Comparison of ENCODE assay signal across 18 mouse cellular contexts in the genomic region with DNA sequence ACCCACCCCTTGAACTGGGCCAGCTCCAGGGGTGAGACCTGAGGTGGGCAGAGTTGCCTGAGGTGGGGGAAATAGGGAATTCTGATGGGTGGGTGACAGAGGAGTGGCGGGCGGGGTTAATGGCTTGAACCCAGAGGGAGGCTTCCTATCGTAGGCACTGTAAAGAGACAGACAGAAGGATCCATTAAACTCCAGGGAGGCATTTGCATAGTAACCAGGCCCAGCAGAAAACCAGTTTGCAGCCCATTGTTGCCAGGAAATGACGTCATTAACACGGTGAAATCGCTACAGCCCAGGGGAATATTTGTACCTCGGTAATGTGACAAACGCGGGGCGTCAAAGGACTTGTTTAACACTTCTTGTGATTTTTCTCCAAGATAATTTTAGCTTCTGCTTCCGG. TPM values are rescaled to one million over a fixed set of nuclear protein-coding genes. Genes with fewer than 3 reads are reported as not detected.
DNase-seq lines count a peak whose midpoint lies in the region; ATAC-seq and TF ChIP-seq lines count a peak whose summit lies in the region.
"Had no signal": no experiment of that assay in that cellular context is flagged by ENCODE, and none has a peak within 500 bp of the region (broad histone marks: within the 10 kb centered on the region; RNA-seq: fewer than 3 reads in every experiment).

No protein-coding gene starts in this region.

- no peaks in the 10 kb centered on the region for H3K9me3 ChIP-seq in forebrain, postnatal 0 days (ENCODE audit: low read length)
- H3K9me3 ChIP-seq in forebrain, embryonic 11.5 days (ENCODE audit: control insufficient read depth, low read length), result no peaks in the 10 kb centered on the region
- H3K9me3 ChIP-seq: liver, embryonic 13.5 days; midbrain, embryonic 10.5 days had no signal

- no peak for ATAC-seq in forebrain, postnatal 0 days
- ATAC-seq in forebrain, embryonic 11.5 days (replicated peaks; ENCODE audit: low FRiP score), result no peak
- 0 out of 2 replicates have a peak, but pooled peaks have one; percentile 22 for ATAC-seq in common myeloid progenitor, adult 5-6 weeks (replicated peaks; ENCODE audit: low read depth, poor library complexity, severe bottlenecking)
- ATAC-seq in frontal cortex, adult (ENCODE audit: low TSS enrichment), result no peak
- ATAC-seq: hindbrain, postnatal 0 days had no signal

- TF ChIP-seq CTCF in forebrain, postnatal 0 days (IDR thresholded peaks at IDR 0.05; ENCODE audit: low read depth), result no peak

- H3K4me1 ChIP-seq in forebrain, postnatal 0 days (ENCODE audit: insufficient read depth), result no peaks in the 10 kb centered on the region
- no peaks in the 10 kb centered on the region for H3K4me1 ChIP-seq in forebrain, embryonic 11.5 days (replicated peaks; ENCODE audit: control insufficient read depth, insufficient read depth, low read length)
- H3K4me1 ChIP-seq: liver, embryonic 13.5 days had no signal

- peak; percentile 34 for DNase-seq in forebrain, postnatal 0 days
- DNase-seq in forebrain, embryonic 11.5 days (ENCODE audit: low spot score), result no peak
- peak; percentile 17 for DNase-seq in thymus, postnatal 0 days (ENCODE audit: low spot score)
- DNase-seq in thymus, postnatal 4 days, result no peak
- DNase-seq in cerebellum, postnatal 4 days (ENCODE audit: low spot score in 2 of 2), result no peak
- DNase-seq in cerebellum, adult 8-10 months, result no peak
- DNase-seq: adrenal gland, postnatal 14 days; embryo, embryonic 11 days; left cerebral cortex, postnatal 4 days; liver, embryonic 13.5 days; lung, postnatal 14 days; retina, postnatal 1 day had no signal

- no peak overlapping the region for H3K27ac ChIP-seq in forebrain, postnatal 0 days (ENCODE audit: low read depth, low read length)
- no peak overlapping the region for H3K27ac ChIP-seq in forebrain, embryonic 11.5 days (ENCODE audit: low read depth, low read length)
- H3K27ac ChIP-seq: hindbrain, postnatal 0 days; liver, embryonic 13.5 days; midbrain, embryonic 10.5 days; stomach, postnatal 0 days had no signal

- no peak overlapping the region for H3K4me2 ChIP-seq in forebrain, postnatal 0 days (ENCODE audit: low read depth)
- H3K4me2 ChIP-seq in forebrain, embryonic 11.5 days (ENCODE audit: low read depth, low read length, severe bottlenecking), result no peak overlapping the region
- H3K4me2 ChIP-seq: liver, embryonic 13.5 days had no signal

- H3K27me3 ChIP-seq in forebrain, postnatal 0 days (ENCODE audit: insufficient read depth, low read length), result no peaks in the 10 kb centered on the region
- H3K27me3 ChIP-seq in forebrain, embryonic 11.5 days (ENCODE audit: control insufficient read depth, insufficient read depth, low read length), result no peaks in the 10 kb centered on the region
- H3K27me3 ChIP-seq: liver, embryonic 13.5 days had no signal

- WGBS in forebrain, postnatal 0 days, result 32% methylated on average over 11 of the region's 11 CpGs
- WGBS in forebrain, embryonic 11.5 days, result 63% methylated on average over 11 of the region's 11 CpGs

- H3K36me3 ChIP-seq in forebrain, postnatal 0 days (ENCODE audit: insufficient read depth), result no peaks in the 10 kb centered on the region
- no peaks in the 10 kb centered on the region for H3K36me3 ChIP-seq in forebrain, embryonic 11.5 days (ENCODE audit: control insufficient read depth, insufficient read depth, low read length)
- H3K36me3 ChIP-seq: liver, embryonic 13.5 days had no signal

- no peak overlapping the region for H3K4me3 ChIP-seq in forebrain, postnatal 0 days (ENCODE audit: low read depth, low read length)
- H3K4me3 ChIP-seq in forebrain, embryonic 11.5 days (ENCODE audit: low read depth, low read length), result no peak overlapping the region
- H3K4me3 ChIP-seq: liver, embryonic 13.5 days; midbrain, embryonic 10.5 days; myocyte had no signal

- H3K9ac ChIP-seq in forebrain, postnatal 0 days, result no peak overlapping the region
- H3K9ac ChIP-seq in forebrain, embryonic 11.5 days (ENCODE audit: low read length), result no peak overlapping the region
- H3K9ac ChIP-seq: liver, embryonic 13.5 days had no signal

RNA-seq across cellular contexts. Expression of a gene that starts 27.8 kb away (rescaled TPM):
- total RNA-seq in forebrain, postnatal 0 days (2014; rRNA removed), result 30.5 and 37.4 TPM in 2 replicates
- polyA plus RNA-seq in forebrain, postnatal 0 days (2015; fragmentation: Nextera tagmentation; extraction: Ambion mirVana), result 28.6 and 32.5 TPM in 2 replicates
- 25.9 and 27.7 TPM in 2 replicates for polyA plus RNA-seq in forebrain, embryonic 11.5 days (2014; fragmentation: Nextera tagmentation; extraction: Ambion mirVana)
- polyA plus RNA-seq in thymus, postnatal 0 days (2015; fragmentation: Nextera tagmentation; extraction: Ambion mirVana), result 12.1 and 14.7 TPM in 2 replicates
- 3.3 and 4.4 TPM in 2 replicates for total RNA-seq in common myeloid progenitor, adult 5-6 weeks (2017)

Comparison
In these comparisons a context has a peak if more than half of its experiments do, and no peak if none do; other contexts are left out.
1. DNase-seq: peak in forebrain, postnatal 0 days (single experiment) and thymus, postnatal 0 days (single experiment); none in forebrain, embryonic 11.5 days (single experiment), thymus, postnatal 4 days (single experiment), cerebellum, postnatal 4 days (0 of 2) and cerebellum, adult 8-10 months (single experiment).